Mouse (Mus musculus): ENCODE data around the gene 1700015G11Rik. TPM values are rescaled to one million over a fixed set of nuclear protein-coding genes. Genes with fewer than 3 reads are reported as not detected.

Gene 1700015G11Rik
- polyA plus RNA-seq (2014; fragmentation: Nextera tagmentation; extraction: Ambion mirVana): not detected in 2 replicates

- no peak within 1 kb of the TSS for H3K4me2 ChIP-seq (ENCODE audit: low read length)
- no peak within 1 kb of the TSS for H3K4me3 ChIP-seq (ENCODE audit: control insufficient read depth in 1 of 2, insufficient read depth in 1 of 2, low read depth in 1 of 2, low read length in 2 of 2)
- no peak within 1 kb of the TSS for H3K9ac ChIP-seq (ENCODE audit: low read length)
- no peak within 1 kb of the TSS for H3K27ac ChIP-seq (replicated peaks in 1 of 2; ENCODE audit: control insufficient read depth in 1 of 2, insufficient read depth in 1 of 2, low read depth in 2 of 2, low read length in 2 of 2)
- no peaks in the 10 kb centered on the region for H3K27me3 ChIP-seq (ENCODE audit: control insufficient read depth, insufficient read depth, low read length)
- WGBS: 83% methylated on average over 3 of the region's 3 CpGs
- no peaks in the 10 kb centered on the region for H3K36me3 ChIP-seq (ENCODE audit: control insufficient read depth, insufficient read depth, low read length)
- no peaks in the 10 kb centered on the region for H3K4me1 ChIP-seq (ENCODE audit: control insufficient read depth in 2 of 2, insufficient read depth in 2 of 2, low read length in 2 of 2)
- no peaks in the 10 kb centered on the region for H3K9me3 ChIP-seq (ENCODE audit: control insufficient read depth, low read length)
- no peak for ATAC-seq (ENCODE audit: insufficient number of reproducible peaks, insufficient read depth, low FRiP score, low read depth)
Measured at GRCm38 (mm10) chr7:52015628-52016027, at the start of gene 1700015G11Rik. TSS of gene 1700015G11Rik (minus strand) at chr7:52015728.

GRCm38 (mm10) chr7:52056954-52057353 is 41.4 kb upstream of the 1700015G11Rik start:
- H3K4me1 ChIP-seq (ENCODE audit: control insufficient read depth in 2 of 2, insufficient read depth in 2 of 2, low read length in 2 of 2): no peaks in the 10 kb centered on the region
- no peak overlapping the region for H3K9ac ChIP-seq (ENCODE audit: low read length)
- H3K27ac ChIP-seq (replicated peaks in 1 of 2; ENCODE audit: control insufficient read depth in 1 of 2, insufficient read depth in 1 of 2, low read depth in 2 of 2, low read length in 2 of 2): no peak overlapping the region
- 64% methylated on average over 2 of the region's 2 CpGs for WGBS
- no peaks in the 10 kb centered on the region for H3K36me3 ChIP-seq (ENCODE audit: control insufficient read depth, insufficient read depth, low read length)
- no peak overlapping the region for H3K4me3 ChIP-seq (ENCODE audit: control insufficient read depth in 1 of 2, insufficient read depth in 1 of 2, low read depth in 1 of 2, low read length in 2 of 2)
- no peak overlapping the region for H3K4me2 ChIP-seq (ENCODE audit: low read length)
- ATAC-seq (ENCODE audit: insufficient number of reproducible peaks, insufficient read depth, low FRiP score, low read depth): no peak
- no peaks in the 10 kb centered on the region for H3K27me3 ChIP-seq (ENCODE audit: control insufficient read depth, insufficient read depth, low read length)
- no peaks in the 10 kb centered on the region for H3K9me3 ChIP-seq (ENCODE audit: control insufficient read depth, low read length)

- Histone ChIP-seq H3K4me3 (ENCODE audit: control insufficient read depth in 1 of 2, insufficient read depth in 1 of 2, low read depth in 1 of 2, low read length in 2 of 2) (no peak overlapping the region), H3K9ac (ENCODE audit: low read length) (no peak overlapping the region), H3K27me3 (ENCODE audit: control insufficient read depth, insufficient read depth, low read length) (no peaks in the 10 kb centered on the region), H3K36me3 (ENCODE audit: control insufficient read depth, insufficient read depth, low read length) (no peaks in the 10 kb centered on the region), H3K9me3 (ENCODE audit: control insufficient read depth, low read length) (no peaks in the 10 kb centered on the region), H3K4me1 (ENCODE audit: control insufficient read depth in 2 of 2, insufficient read depth in 2 of 2, low read length in 2 of 2) (no peaks in the 10 kb centered on the region), H3K27ac (replicated peaks in 1 of 2; ENCODE audit: control insufficient read depth in 1 of 2, insufficient read depth in 1 of 2, low read depth in 2 of 2, low read length in 2 of 2) (no peak overlapping the region), H3K4me2 (ENCODE audit: low read length) (no peak overlapping the region)
- WGBS: 54% methylated on average over 4 of the region's 4 CpGs
- no peak for ATAC-seq (ENCODE audit: insufficient number of reproducible peaks, insufficient read depth, low FRiP score, low read depth)
Measured at GRCm38 (mm10) chr7:52056274-52056673, 40.7 kb upstream of the 1700015G11Rik start.

GRCm38 (mm10) chr7:52055831-52056230 is 40.3 kb upstream of the 1700015G11Rik start:
- H3K4me3 ChIP-seq (ENCODE audit: control insufficient read depth in 1 of 2, insufficient read depth in 1 of 2, low read depth in 1 of 2, low read length in 2 of 2): no peak overlapping the region
- ATAC-seq (ENCODE audit: insufficient number of reproducible peaks, insufficient read depth, low FRiP score, low read depth): no peak
- 51% methylated on average over 2 of the region's 2 CpGs for WGBS
- H3K4me1 ChIP-seq (ENCODE audit: control insufficient read depth in 2 of 2, insufficient read depth in 2 of 2, low read length in 2 of 2): no peaks in the 10 kb centered on the region
- H3K9me3 ChIP-seq (ENCODE audit: control insufficient read depth, low read length): no peaks in the 10 kb centered on the region
- no peaks in the 10 kb centered on the region for H3K27me3 ChIP-seq (ENCODE audit: control insufficient read depth, insufficient read depth, low read length)
- H3K4me2 ChIP-seq (ENCODE audit: low read length): no peak overlapping the region
- no peaks in the 10 kb centered on the region for H3K36me3 ChIP-seq (ENCODE audit: control insufficient read depth, insufficient read depth, low read length)
- no peak overlapping the region for H3K9ac ChIP-seq (ENCODE audit: low read length)
- no peak overlapping the region for H3K27ac ChIP-seq (replicated peaks in 1 of 2; ENCODE audit: control insufficient read depth in 1 of 2, insufficient read depth in 1 of 2, low read depth in 2 of 2, low read length in 2 of 2)

- ATAC-seq (ENCODE audit: insufficient number of reproducible peaks, insufficient read depth, low FRiP score, low read depth): no peak
- no peaks in the 10 kb centered on the region for H3K4me1 ChIP-seq (ENCODE audit: control insufficient read depth in 2 of 2, insufficient read depth in 2 of 2, low read length in 2 of 2)
Measured at GRCm38 (mm10) chr7:52037600-52038582, 22.4 kb upstream of the 1700015G11Rik start.

GRCm38 (mm10) chr7:52024050-52024626 is 8.6 kb upstream of the 1700015G11Rik start:
- Histone ChIP-seq H3K9me3 (ENCODE audit: control insufficient read depth, low read length) (no peaks in the 10 kb centered on the region), H3K9ac (ENCODE audit: low read length) (no peak overlapping the region), H3K27ac (replicated peaks in 1 of 2; ENCODE audit: control insufficient read depth in 1 of 2, insufficient read depth in 1 of 2, low read depth in 2 of 2, low read length in 2 of 2) (no peak overlapping the region), H3K27me3 (ENCODE audit: control insufficient read depth, insufficient read depth, low read length) (no peaks in the 10 kb centered on the region), H3K4me3 (ENCODE audit: control insufficient read depth in 1 of 2, insufficient read depth in 1 of 2, low read depth in 1 of 2, low read length in 2 of 2) (no peak overlapping the region), H3K4me2 (ENCODE audit: low read length) (no peak overlapping the region), H3K4me1 (ENCODE audit: control insufficient read depth in 2 of 2, insufficient read depth in 2 of 2, low read length in 2 of 2) (no peaks in the 10 kb centered on the region), H3K36me3 (ENCODE audit: control insufficient read depth, insufficient read depth, low read length) (no peaks in the 10 kb centered on the region)
- WGBS: 81% methylated on average over 5 of the region's 5 CpGs
- no peak for ATAC-seq (ENCODE audit: insufficient number of reproducible peaks, insufficient read depth, low FRiP score, low read depth)

More at GRCm38 (mm10) chr7:52037600-52038582, 22.4 kb upstream of the 1700015G11Rik start:
- Histone ChIP-seq H3K4me3 (ENCODE audit: control insufficient read depth in 1 of 2, insufficient read depth in 1 of 2, low read depth in 1 of 2, low read length in 2 of 2) (no peak overlapping the region), H3K9ac (ENCODE audit: low read length) (no peak overlapping the region), H3K27me3 (ENCODE audit: control insufficient read depth, insufficient read depth, low read length) (no peaks in the 10 kb centered on the region), H3K9me3 (ENCODE audit: control insufficient read depth, low read length) (no peaks in the 10 kb centered on the region), H3K36me3 (ENCODE audit: control insufficient read depth, insufficient read depth, low read length) (no peaks in the 10 kb centered on the region), H3K27ac (replicated peaks in 1 of 2; ENCODE audit: control insufficient read depth in 1 of 2, insufficient read depth in 1 of 2, low read depth in 2 of 2, low read length in 2 of 2) (no peak overlapping the region), H3K4me2 (ENCODE audit: low read length) (no peak overlapping the region)
- 45% methylated on average over 8 of the region's 8 CpGs for WGBS

- 40% methylated on average over 4 of the region's 4 CpGs for WGBS
- Histone ChIP-seq H3K4me3 (ENCODE audit: control insufficient read depth in 1 of 2, insufficient read depth in 1 of 2, low read depth in 1 of 2, low read length in 2 of 2) (no peak overlapping the region), H3K9me3 (ENCODE audit: control insufficient read depth, low read length) (no peaks in the 10 kb centered on the region), H3K9ac (ENCODE audit: low read length) (no peak overlapping the region), H3K4me1 (ENCODE audit: control insufficient read depth in 2 of 2, insufficient read depth in 2 of 2, low read length in 2 of 2) (no peaks in the 10 kb centered on the region), H3K27me3 (ENCODE audit: control insufficient read depth, insufficient read depth, low read length) (no peaks in the 10 kb centered on the region), H3K4me2 (ENCODE audit: low read length) (no peak overlapping the region), H3K36me3 (ENCODE audit: control insufficient read depth, insufficient read depth, low read length) (no peaks in the 10 kb centered on the region), H3K27ac (replicated peaks in 1 of 2; ENCODE audit: control insufficient read depth in 1 of 2, insufficient read depth in 1 of 2, low read depth in 2 of 2, low read length in 2 of 2) (no peak overlapping the region)
- no peak for ATAC-seq (ENCODE audit: insufficient number of reproducible peaks, insufficient read depth, low FRiP score, low read depth)
Measured at GRCm38 (mm10) chr7:52022039-52022438, 6.5 kb upstream of the 1700015G11Rik start.

Measured in heart, embryonic 14.5 days (tissue).